Mouse (Mus musculus) neutrophil, adult 83 days (primary cell): Measurements from ENCODE around the gene Gm20865. TPM values are rescaled to one million over a fixed set of nuclear protein-coding genes. Genes with fewer than 3 reads are reported as not detected.

ENCODE experiments used
- total RNA-seq, 2 experiments: library from RNA; stranded (reverse); gene quantifications; one replicate each; pipeline ENCODE4 v1.2.4; 2023

Gm20865 gene
- not detected for total RNA-seq

DNA sequence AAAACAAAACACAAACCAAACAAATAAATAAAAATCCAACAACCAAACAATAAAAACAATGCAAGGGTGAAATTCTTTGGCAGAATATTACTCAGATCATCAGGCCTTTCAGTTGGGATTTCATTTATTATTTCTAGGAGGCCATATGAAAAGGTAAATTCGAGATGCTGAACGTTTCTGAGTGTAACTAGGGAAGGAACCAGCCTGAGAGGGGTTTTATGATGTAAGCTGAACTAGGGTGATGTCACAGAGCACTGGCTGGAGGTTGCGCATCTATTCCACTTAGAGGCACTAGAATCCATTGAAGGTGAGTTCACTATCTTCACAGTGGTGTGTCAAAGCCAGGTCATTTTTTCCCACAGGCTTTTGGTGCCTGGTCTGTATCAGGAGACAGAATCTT, at the start of gene Gm20865:
Gene Gm20865 (plus strand): TSS at position 301 of the 400 bp plus-strand sequence.

Other genes starting within 250 kb of the Gm20865 start
- not detected for gene Gm29866, start 247.9 kb upstream of the Gm20865 start, total RNA-seq
- not detected for gene Gm20909, start 77.0 kb upstream of the Gm20865 start, total RNA-seq